Mouse (Mus musculus) adrenal gland, adult 8-10 months (tissue): ENCODE results near the gene Gabrb2. TPM values are rescaled to one million over a fixed set of nuclear protein-coding genes. Genes with fewer than 3 reads are reported as not detected.

Source experiments
- DNase-seq: peaks from one replicate; pipeline ENCODE4 v3.0.0; 2022
- total RNA-seq, 4 experiments: library from RNA; stranded (reverse); gene quantifications; 2 replicates each; pipeline ENCODE4 v1.2.4; 2022

The Gabrb2 gene
- total RNA-seq, 4 experiments from 2014 or later, result 0.08 to 0.18 TPM; not detected in 2

DNA sequence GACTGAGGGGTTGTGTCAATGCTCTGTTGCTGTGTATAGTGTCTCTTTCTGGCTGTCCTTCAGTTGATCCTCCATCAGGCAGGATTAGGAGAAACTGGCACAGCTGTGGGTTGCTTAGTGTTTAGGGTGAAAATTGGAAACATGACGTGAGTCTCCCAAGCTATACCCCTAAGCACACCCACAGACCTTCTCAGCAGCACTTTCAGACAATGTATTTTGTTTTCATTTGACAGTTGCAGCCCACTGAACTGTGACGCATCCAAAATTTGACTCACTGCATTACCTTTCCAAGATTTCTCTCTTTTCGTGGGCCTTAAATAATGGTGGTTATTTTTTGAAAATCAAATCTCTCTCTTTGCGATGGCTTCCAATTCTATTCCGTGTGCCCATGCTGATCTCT lies 115.7 kb downstream of the Gabrb2 start:
- no peak for DNase-seq

DNA sequence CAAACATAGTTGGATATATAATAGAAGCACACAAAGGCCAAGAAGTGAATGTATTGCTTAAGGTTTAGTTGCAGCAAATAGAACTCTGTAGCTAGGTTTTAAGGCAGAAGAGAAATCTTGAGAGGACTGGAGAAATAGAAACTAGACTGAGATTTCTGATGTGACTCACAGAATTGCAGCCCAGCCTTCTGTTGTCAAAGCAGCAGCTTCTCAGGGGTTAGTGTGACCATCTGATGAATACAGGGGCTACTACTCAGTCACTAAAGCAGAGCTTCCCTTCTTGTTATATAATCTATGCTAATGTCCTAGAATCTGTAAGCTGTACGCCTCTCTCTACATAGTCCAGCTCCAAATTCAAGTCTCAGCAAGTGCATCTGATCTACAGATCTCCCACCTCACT lies 116.3 kb downstream of the Gabrb2 start:
- DNase-seq, result no peak

DNA sequence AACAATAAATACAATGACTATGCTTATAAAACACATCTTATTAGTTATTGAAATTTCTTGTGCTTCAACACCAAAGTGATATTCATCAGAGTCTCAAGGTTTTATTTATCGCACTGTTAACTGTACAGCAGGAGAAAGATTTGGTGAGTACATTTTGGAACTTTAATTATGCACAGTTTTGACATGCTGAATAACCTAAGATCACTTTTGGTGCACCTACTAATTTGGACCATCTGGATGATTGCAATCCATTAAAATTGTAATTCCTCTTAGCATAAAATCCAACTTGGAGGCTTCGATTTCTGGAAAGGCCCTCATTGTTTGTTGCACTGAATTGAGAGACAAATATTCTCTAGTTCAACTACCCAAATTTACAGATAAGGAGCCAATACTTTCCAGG lies 123.3 kb downstream of the Gabrb2 start:
- DNase-seq, result no peak

DNA sequence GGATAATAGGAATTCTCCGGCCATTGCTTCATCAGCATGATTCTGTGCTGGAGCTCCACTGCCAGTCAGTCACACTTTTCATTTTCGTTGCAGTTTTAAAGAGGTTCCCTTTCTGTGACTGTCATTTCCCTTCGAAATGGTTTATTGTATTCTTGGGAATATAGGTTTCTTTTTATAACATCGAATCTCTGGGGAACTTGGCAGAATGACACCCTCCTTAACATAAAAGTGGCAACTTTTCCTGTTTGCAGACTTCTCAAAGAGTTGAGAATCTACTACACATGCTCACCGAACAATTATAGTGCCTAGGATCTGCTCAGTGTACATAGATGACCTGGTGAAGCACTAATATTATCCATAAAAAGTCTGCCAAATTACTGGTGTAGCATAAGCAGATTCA lies 146.5 kb downstream of the Gabrb2 start:
- DNase-seq, result no peak

DNA sequence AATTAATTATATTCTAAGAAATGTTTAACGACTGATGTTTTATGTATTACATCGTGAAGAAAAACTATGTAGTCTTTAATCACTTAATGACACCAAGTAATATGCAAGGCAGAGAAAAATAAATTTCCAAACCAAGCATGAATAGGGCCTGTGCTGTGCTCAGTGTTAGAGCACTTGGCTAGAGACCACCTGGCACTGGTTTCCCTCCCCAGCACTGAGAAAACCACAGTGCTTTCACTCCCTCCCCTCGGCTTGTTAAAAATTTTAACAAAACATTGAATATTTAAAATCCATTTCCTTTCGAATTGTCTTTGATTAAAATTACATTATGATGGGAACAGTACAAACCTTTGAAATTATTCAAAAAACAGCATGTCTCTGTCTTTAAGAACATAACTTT lies 151.9 kb downstream of the Gabrb2 start:
- no peak for DNase-seq

DNA sequence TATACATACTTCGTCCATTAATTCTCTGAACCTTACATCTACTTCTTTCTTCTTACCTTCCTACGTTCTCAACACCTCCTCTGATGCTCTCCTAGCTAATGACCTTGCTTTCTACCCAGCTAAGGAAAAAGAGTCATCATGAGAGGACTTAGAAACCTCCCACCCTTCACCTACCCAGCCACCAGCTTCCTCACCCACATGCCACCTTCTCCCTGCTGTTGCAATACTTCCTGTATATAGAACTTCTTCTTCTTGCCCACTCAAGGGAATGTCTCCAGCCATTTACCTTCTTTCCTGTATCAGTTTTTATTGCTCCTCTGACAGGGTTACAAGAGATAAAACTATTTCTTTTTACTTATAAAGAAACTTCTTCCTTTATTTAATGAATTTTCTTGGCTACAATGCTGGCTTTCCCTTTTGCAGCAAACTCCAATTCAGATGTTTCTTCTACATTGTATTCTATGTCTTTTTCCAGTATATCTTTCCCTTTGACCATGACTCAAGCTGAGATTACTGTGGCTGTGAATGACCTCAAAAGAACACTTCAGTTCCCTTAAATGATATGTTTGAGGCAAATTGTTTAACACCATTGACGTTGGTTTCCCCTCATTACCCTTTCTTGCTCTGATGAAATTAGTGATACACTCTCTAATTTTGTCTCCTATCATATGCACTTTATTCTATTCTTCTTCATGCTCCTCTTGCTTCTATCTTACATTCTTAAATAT lies 155.8 kb downstream of the Gabrb2 start:
- no peak for DNase-seq

DNA sequence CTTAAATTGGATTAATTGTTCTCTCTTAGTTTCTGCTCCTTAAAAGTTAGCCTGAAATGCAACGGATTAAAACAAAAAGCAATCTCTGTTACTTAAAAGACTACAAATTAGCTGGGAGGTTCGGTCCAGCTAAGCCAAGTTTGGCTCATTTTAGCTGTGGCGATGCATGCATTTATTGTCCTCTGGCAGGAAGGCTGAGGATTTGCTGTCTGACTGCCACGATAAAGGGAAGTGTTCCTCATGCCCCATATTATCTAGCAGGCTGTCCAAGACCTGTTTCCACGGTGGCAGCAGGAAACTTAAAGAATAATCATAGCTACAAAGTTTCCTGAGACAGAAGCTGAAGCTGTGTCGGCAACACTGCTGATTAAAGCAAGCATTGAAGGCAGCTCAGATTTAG lies 160.2 kb downstream of the Gabrb2 start:
- DNase-seq, result no peak

DNA sequence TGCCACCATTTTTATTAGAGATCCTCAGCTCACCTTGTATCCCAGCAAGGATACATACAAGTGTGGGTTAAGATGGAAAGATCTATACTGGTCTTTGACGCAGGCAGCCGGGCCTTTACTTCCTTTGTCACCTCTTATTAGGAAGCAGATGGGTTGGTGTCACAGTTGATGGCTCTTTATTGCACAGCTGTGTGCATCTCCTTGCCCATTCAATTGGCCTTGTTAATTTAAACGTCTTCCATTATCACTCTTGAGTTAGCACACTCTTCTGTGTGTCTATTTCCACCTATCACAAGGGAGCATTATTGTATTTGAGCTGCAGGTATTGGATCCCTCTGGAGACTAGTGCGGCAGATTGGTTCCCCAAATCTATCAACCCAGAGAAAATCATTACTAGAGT lies 161.6 kb downstream of the Gabrb2 start:
- DNase-seq, result no peak

DNA sequence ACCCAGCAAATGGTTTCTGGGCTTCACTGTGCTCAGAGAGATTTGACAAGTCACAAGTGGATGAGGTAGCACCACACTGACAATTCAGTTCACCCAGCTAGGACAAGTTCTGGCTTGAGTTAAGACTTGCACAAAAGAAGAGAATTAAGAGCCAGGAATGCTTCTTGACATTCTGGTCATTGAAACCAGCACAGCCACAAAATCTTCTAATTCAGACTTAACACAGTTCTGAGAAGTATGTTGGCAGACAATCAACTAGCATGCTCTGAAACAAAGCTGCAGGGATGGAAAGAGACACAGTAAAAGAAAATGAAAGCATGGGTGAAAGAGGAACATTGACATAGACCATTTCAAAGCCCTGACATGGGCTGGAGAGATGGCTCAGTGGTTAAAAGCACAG lies 162.2 kb downstream of the Gabrb2 start:
- DNase-seq, result no peak

DNA sequence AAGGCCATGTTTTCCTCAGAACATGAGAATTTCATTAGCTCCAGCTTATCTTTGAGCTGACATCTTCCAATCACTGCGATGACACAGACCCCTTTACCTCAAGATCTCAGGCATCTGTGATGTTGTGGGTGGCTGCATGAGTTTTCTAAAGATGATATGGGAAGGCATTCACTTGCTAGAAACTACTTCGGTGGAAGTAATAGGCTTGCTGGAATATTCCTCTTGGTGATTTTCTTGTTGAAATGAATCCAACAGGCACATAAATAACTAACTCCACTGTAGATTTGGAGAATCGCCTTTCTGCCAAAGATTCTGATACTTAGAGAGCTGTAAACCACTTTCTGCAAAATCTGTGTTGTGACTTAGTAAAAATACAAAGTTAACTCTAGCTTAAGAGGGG lies 172.9 kb downstream of the Gabrb2 start:
- no peak for DNase-seq

DNA sequence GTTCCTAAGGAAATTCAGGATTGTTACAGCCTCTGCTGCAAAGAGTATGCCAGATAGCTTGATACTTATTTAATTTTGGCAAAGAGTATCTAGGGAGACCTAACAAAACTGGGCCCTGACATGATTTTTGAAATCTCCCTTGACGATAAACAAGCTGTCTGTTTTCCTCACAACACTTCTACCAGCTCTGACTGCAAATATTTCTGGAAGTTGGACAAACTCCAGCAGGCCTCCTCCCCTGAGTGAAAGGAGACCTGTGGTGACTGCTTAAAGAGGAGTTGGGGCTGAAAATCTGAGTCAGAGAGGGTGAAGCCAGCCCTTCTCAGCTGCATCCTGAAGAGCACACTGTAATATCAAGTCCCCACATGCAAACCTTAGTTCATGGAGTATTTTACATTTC lies 186.7 kb downstream of the Gabrb2 start:
- no peak for DNase-seq

DNA sequence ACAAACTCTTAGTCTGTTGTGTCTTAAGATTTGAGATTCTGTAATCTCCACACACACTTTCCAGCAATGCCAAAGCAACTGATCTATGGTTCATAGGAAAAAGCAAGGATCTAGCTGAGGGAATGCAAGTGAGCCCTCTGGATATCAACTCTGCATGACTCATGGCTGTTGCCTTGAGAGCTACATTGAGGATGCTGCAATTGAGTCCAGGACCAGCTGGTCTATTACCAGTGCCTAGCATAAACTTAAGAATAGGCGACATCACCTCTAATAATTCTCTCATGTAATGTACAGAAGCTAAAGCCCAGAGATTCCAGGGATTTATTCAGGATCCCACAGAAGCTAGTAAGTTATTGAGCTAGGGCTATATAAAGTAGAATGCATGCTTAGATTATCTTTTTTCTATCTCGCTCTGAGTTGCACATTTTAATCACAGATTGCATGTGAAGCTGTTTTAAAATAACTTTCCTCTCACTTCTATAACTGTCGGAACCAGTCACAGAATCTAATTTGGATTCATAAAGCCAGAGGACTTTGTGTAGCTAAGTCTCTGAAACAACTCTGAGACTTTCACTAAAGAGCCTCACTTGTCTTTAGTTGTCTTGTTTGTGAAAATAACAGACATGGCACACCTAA lies 189.7 kb downstream of the Gabrb2 start:
- no peak for DNase-seq

DNA sequence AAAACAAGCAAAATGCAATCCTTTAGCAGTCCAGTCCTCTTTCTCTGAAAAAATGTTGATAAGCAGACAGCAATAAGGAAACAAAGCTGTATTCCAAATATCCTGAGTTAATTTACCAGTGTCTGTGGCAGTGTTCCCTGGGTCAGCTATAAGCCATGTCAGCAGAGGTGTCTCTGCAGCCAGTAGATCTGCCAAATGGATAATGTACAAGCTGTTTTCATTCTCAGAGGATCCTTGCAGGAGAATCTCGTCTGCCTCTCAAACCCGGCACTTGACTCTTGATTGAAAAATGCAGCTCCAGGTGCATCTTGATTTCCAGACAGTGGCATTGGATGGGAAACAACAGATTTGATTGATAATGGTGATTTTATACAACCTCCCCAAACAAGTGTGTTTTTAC lies 198.6 kb downstream of the Gabrb2 start:
- no peak for DNase-seq

DNA sequence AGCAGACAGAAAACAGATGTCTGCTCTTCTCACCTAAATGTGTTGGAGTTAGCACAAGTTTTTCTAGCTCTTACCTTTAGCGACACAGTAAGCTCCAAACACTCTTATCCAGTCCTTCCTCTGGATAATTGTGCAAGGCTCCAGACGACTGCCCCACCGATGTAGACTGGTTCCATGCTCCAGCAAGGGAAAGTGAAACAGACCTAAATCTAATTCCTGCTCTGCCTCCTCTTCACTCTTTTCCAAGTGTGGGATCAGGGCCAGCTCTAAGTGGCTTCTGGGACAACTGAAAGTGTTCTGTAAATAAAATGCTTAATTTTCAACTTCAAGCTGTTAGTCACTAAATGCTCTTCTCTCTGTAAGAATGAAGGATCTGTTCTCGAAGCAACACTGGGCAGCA lies 201.6 kb downstream of the Gabrb2 start:
- DNase-seq, result no peak

DNA sequence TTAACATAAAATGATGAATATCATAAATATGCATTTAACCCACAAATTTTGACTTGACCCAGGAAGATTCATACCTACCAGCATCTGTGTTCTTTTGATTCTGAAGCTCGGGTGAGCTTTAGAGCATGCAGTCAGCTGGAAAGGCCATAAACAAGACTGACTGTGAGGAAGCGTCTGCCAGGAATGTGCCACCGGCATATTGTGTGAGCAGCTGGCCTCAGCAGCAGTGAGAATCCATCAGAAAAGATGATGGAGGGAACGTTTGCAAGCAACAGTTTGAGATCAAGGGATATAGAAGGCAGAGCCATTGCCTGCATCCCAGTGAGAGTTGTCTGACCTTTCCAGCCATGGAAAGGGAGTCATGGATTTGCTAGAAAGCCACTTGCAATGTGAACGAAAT lies 230.6 kb downstream of the Gabrb2 start:
- DNase-seq, result no peak

DNA sequence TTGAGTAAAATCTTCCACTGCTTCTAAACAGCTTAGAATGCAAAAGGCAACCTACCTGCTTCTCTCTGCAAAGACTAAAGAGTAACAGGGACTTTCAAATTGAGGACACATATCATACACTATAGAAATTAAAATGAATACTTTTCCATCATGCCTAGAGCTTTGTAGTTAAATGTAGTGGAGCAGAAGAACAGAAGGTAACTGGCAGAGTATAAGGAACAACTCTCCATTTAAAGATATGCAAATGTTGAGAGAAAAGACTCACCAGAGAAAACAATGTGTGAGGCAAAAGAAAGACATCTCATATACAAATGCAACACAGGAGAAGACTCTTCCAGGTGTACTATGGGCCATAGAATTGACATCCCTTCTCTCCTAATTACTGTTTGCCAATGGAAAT lies 232.0 kb downstream of the Gabrb2 start:
- DNase-seq, result no peak

DNA sequence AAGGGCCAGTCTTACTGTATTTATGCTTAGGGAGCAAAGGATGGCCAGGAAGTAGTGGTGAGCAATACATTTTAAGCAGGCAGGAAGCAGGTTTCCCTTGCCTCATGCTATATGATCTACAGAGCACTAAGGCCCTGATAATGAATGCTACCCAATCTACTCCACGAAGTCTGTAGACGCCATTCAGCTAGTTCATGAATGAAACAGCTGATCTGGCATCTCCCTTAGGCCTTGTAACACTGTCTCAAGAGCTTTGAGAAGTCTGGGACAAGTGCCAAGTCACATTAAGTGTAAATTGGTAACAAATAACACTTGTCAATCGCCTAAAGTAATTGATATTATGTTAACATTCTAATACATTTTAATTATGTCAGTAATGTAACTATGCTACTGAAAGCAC lies 234.6 kb downstream of the Gabrb2 start:
- DNase-seq, result no peak

DNA sequence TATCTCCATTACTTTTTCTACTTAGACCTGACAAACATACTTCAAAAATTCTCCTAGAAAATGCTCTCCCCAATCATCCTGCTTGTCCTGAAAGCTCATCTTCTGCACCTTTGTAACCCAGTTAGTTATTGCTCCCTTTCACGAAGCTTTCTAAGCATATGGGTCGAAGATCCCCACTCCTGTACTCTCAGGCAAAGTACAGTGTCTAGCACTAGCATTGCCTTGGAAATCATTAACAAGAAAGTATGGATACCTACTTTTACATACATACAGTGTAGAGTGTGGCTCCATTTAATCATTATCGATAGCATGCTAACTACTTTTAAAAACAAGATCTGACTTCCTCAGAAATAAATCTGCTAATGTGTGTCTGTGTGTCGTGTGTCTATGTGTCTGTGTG lies 249.1 kb downstream of the Gabrb2 start:
- DNase-seq, result no peak

Other genes starting within 250 kb of the Gabrb2 start
- under 1 TPM; 0.09 to 0.67 (median 0.33) TPM for gene Gabra1, start 236.8 kb upstream of the Gabrb2 start, total RNA-seq
- not detected for gene Gabra6, start 98.7 kb upstream of the Gabrb2 start, total RNA-seq